Mouse (Mus musculus) liver, embryonic 11.5 days (tissue): ENCODE measurements around the gene Sugct. TPM values are rescaled to one million over a fixed set of nuclear protein-coding genes. Genes with fewer than 3 reads are reported as not detected.

Experiments
- ATAC-seq: fragments of 200-750 bp; cut with Nextera tagmentation; replicated peaks from 2 replicates; pipeline ENCODE4 v1.8.0; 2017; ENCODE audit warnings: moderate number of reproducible peaks, mild to moderate bottlenecking, moderate TSS enrichment, moderate library complexity; ENCODE audit not compliant: low FRiP score
- DNase-seq: peaks from one replicate; pipeline ENCODE4 v3.0.0-alpha.2; 2017; ENCODE audit warnings: low spot score
- H3K27ac ChIP-seq: fragments of 300-500 bp; sonication (generic); 2 replicates; pipeline ENCODE4 v1.5.1; 2014; ENCODE audit warnings: mild to moderate bottlenecking, low read depth, low read length, control low read depth
- H3K27me3 ChIP-seq: fragments of 300-500 bp; sonication (generic); replicated peaks from 2 replicates; pipeline ENCODE4 v1.6.1; 2014; ENCODE audit warnings: low read length, mixed read lengths; ENCODE audit not compliant: control insufficient read depth, insufficient read depth
- H3K36me3 ChIP-seq: fragments of 300-500 bp; sonication (generic); 2 replicates; pipeline ENCODE4 v1.6.1; 2014; ENCODE audit warnings: mild to moderate bottlenecking, low read length, moderate library complexity, mixed read lengths; ENCODE audit not compliant: control insufficient read depth, insufficient read depth
- H3K4me1 ChIP-seq: fragments of 300-500 bp; sonication (generic); replicated peaks from 2 replicates; pipeline ENCODE4 v1.6.1; 2014; ENCODE audit warnings: low read length, mixed read lengths; ENCODE audit not compliant: control insufficient read depth, insufficient read depth
- H3K4me2 ChIP-seq: fragments of 300-500 bp; sonication (generic); 2 replicates; pipeline ENCODE4 v1.6.1; 2014; ENCODE audit warnings: mild to moderate bottlenecking, control low read depth, moderate library complexity
- H3K4me3 ChIP-seq: fragments of 300-500 bp; sonication (generic); 2 replicates; pipeline ENCODE4 v1.5.1; 2014; ENCODE audit warnings: low read depth, low read length, control low read depth
- H3K9ac ChIP-seq: fragments of 300-500 bp; sonication (generic); 2 replicates; pipeline ENCODE4 v1.6.1; 2014; ENCODE audit warnings: low read depth, low read length, control low read depth
- H3K9me3 ChIP-seq: fragments of 300-500 bp; sonication (generic); 2 replicates; pipeline ENCODE4 v1.6.1; 2016; ENCODE audit warnings: low read length, inconsistent platforms, mixed read lengths; ENCODE audit not compliant: control insufficient read depth
- WGBS: fragments of 180-500 bp; shearing (Covaris S2); extraction: QIAGEN DNeasy Blood & Tissue Kit; methylation state at CpG from one replicate; pipeline ENCODE4 v1.1.7; 2014; 5-methylcytosine and 5-hydroxymethylcytosine counted together
- polyA plus RNA-seq: library from polyadenylated mRNA; unstranded; fragments of >200 nt; fragmentation: Nextera tagmentation; extraction: Ambion mirVana; gene quantifications from 2 replicates; pipeline ENCODE4 v1.2.1, GENCODE M21; 2014

Sugct gene
- polyA plus RNA-seq, 1 experiment from 2014 or later: 2.6 TPM

GRCm38 (mm10) chr13:16939466-16939811, 755.9 kb downstream of the Sugct start:
- 74% methylated on average over 5 of the region's 5 CpGs for WGBS
- H3K9ac ChIP-seq: no peak overlapping the region
- no peaks in the 10 kb centered on the region for H3K36me3 ChIP-seq
- no peak for DNase-seq
- H3K4me2 ChIP-seq: no peak overlapping the region
- H3K4me3 ChIP-seq: no peak overlapping the region
- ATAC-seq: no peak
- no peaks in the 10 kb centered on the region for H3K9me3 ChIP-seq
- H3K27me3 ChIP-seq: no peaks in the 10 kb centered on the region
- H3K27ac ChIP-seq: no peak overlapping the region
- no peaks in the 10 kb centered on the region for H3K4me1 ChIP-seq

GRCm38 (mm10) chr13:16938552-16939465, 756.5 kb downstream of the Sugct start:
- H3K4me1 ChIP-seq: no peaks in the 10 kb centered on the region
- no peak overlapping the region for H3K4me2 ChIP-seq
- no peak overlapping the region for H3K27ac ChIP-seq
- 73% methylated on average over 12 of the region's 12 CpGs for WGBS
- DNase-seq (no peak), ATAC-seq (no peak)
- H3K9ac ChIP-seq: no peak overlapping the region
- H3K4me3 ChIP-seq: no peak overlapping the region
- no peaks in the 10 kb centered on the region for H3K27me3 ChIP-seq
- no peaks in the 10 kb centered on the region for H3K9me3 ChIP-seq
- no peaks in the 10 kb centered on the region for H3K36me3 ChIP-seq

GRCm38 (mm10) chr13:16937422-16938202, 757.7 kb downstream of the Sugct start:
- H3K9ac ChIP-seq: no peak overlapping the region
- H3K27ac ChIP-seq: no peak overlapping the region
- no peaks in the 10 kb centered on the region for H3K27me3 ChIP-seq
- no peak overlapping the region for H3K4me2 ChIP-seq
- ATAC-seq (no peak), DNase-seq (no peak)
- H3K36me3 ChIP-seq: no peaks in the 10 kb centered on the region
- H3K4me1 ChIP-seq: no peaks in the 10 kb centered on the region
- no peaks in the 10 kb centered on the region for H3K9me3 ChIP-seq
- 63% methylated on average over 11 of the region's 11 CpGs for whole genome bisulfite sequencing
- H3K4me3 ChIP-seq: no peak overlapping the region

- no peak for DNase-seq
- no peak overlapping the region for H3K4me2 ChIP-seq
- no peaks in the 10 kb centered on the region for H3K9me3 ChIP-seq
- H3K36me3 ChIP-seq: no peaks in the 10 kb centered on the region
- ATAC-seq: no peak
- H3K27ac ChIP-seq: no peak overlapping the region
- no peaks in the 10 kb centered on the region for H3K4me1 ChIP-seq
- H3K4me3 ChIP-seq: no peak overlapping the region
- H3K9ac ChIP-seq: no peak overlapping the region
- H3K27me3 ChIP-seq: no peaks in the 10 kb centered on the region
- 77% methylated on average over 1 of the region's 1 CpGs for WGBS
These were observed 760.3 kb downstream of the Sugct start for GRCm38 (mm10) chr13:16935029-16935428.

GRCm38 (mm10) chr13:16933600-16933999, 761.8 kb downstream of the Sugct start:
- Histone ChIP-seq H3K4me3 (no peak overlapping the region), H3K36me3 (no peaks in the 10 kb centered on the region), H3K27ac (no peak overlapping the region), H3K27me3 (no peaks in the 10 kb centered on the region), H3K9me3 (no peaks in the 10 kb centered on the region), H3K4me2 (no peak overlapping the region), H3K9ac (no peak overlapping the region), H3K4me1 (no peaks in the 10 kb centered on the region)
- no peak for DNase-seq
- 76% methylated on average over 4 of the region's 4 CpGs for WGBS
- no peak for ATAC-seq

- no peaks in the 10 kb centered on the region for H3K9me3 ChIP-seq
- no peaks in the 10 kb centered on the region for H3K27me3 ChIP-seq
- no peak overlapping the region for H3K9ac ChIP-seq
- H3K4me3 ChIP-seq: no peak overlapping the region
- H3K36me3 ChIP-seq: no peaks in the 10 kb centered on the region
- H3K4me1 ChIP-seq: no peaks in the 10 kb centered on the region
- no peak overlapping the region for H3K27ac ChIP-seq
- ATAC-seq (no peak), DNase-seq (no peak)
- no peak overlapping the region for H3K4me2 ChIP-seq
- WGBS: 50% methylated on average over 4 of the region's 4 CpGs
These were observed 774.0 kb downstream of the Sugct start for GRCm38 (mm10) chr13:16921305-16921704.

- no peak for ATAC-seq
- Histone ChIP-seq H3K4me3 (no peak overlapping the region), H3K9ac (no peak overlapping the region), H3K36me3 (no peaks in the 10 kb centered on the region), H3K27ac (no peak overlapping the region), H3K27me3 (no peaks in the 10 kb centered on the region), H3K4me1 (no peaks in the 10 kb centered on the region), H3K4me2 (no peak overlapping the region), H3K9me3 (no peaks in the 10 kb centered on the region)
- no peak for DNase-seq
These were observed 779.7 kb downstream of the Sugct start for GRCm38 (mm10) chr13:16915697-16916096.

GRCm38 (mm10) chr13:16912214-16912613, 783.1 kb downstream of the Sugct start:
- Histone ChIP-seq H3K4me3 (no peak overlapping the region), H3K4me2 (no peak overlapping the region), H3K4me1 (no peaks in the 10 kb centered on the region), H3K27me3 (no peaks in the 10 kb centered on the region), H3K36me3 (no peaks in the 10 kb centered on the region), H3K9ac (no peak overlapping the region), H3K27ac (no peak overlapping the region), H3K9me3 (no peaks in the 10 kb centered on the region)
- no peak for DNase-seq
- no peak for ATAC-seq

- H3K9ac ChIP-seq: no peak overlapping the region
- H3K4me3 ChIP-seq: no peak overlapping the region
- H3K36me3 ChIP-seq: no peaks in the 10 kb centered on the region
- DNase-seq (no peak), ATAC-seq (no peak)
- 85% methylated on average over 1 of the region's 1 CpGs for WGBS
- no peaks in the 10 kb centered on the region for H3K27me3 ChIP-seq
- no peak overlapping the region for H3K27ac ChIP-seq
- no peaks in the 10 kb centered on the region for H3K9me3 ChIP-seq
- H3K4me2 ChIP-seq: no peak overlapping the region
- no peaks in the 10 kb centered on the region for H3K4me1 ChIP-seq
These were observed 788.4 kb downstream of the Sugct start for GRCm38 (mm10) chr13:16906974-16907373.
